Mouse (Mus musculus) heart, postnatal 14 days (tissue): ENCODE results near the gene Nlk. TPM values are rescaled to one million over a fixed set of nuclear protein-coding genes. Genes with fewer than 3 reads are reported as not detected.
"Not testable (repeated sequence)": the region's sequence is repeated elsewhere in the genome, so short reads cannot be mapped to it uniquely, and the experiment has no call there.

Experiments used
- DNase-seq, 2 experiments: peaks; one replicate each; pipeline ENCODE4 v3.0.0; 2021 to 2022
- intact Hi-C: fragments of 180-260 bp; cut with DNase I; formaldehyde crosslinking; loops from one replicate; pipeline ENCODE4 v1.15.1; 2025
- total RNA-seq, 2 experiments: library from RNA; stranded (reverse); gene quantifications; 2 replicates each; pipeline ENCODE4 v1.2.3; 2021

The Nlk gene
- total RNA-seq, 2 experiments from 2014 or later, result 14.4 to 16.3 TPM

GRCm38 (mm10) chr11:78556070-78556469, 141.1 kb downstream of the Nlk start:
- DNase-seq, result no peak
- intact Hi-C loops, result loop anchor here (5.0 kb wide), 1 partner anchor 69 kb away; no protein-coding TSS in a partner anchor

- intact Hi-C loops, result loop anchor here (5.0 kb wide), 1 partner anchor 68 kb away; no protein-coding TSS in a partner anchor
- no peak for DNase-seq
Observed at GRCm38 (mm10) chr11:78555623-78556022, 141.6 kb downstream of the Nlk start.

GRCm38 (mm10) chr11:78551059-78551398, 146.1 kb downstream of the Nlk start:
- no peak for DNase-seq
- intact Hi-C loops, result no loop called here

- intact Hi-C loops, result no loop called here
- peak; percentile 93 to 94 for DNase-seq
Observed at GRCm38 (mm10) chr11:78550168-78551058, 146.8 kb downstream of the Nlk start, which contains the start of gene Tmem97. Gene Tmem97, minus strand, starts transcription at chr11:78550777.

GRCm38 (mm10) chr11:78549491-78549987, 147.6 kb downstream of the Nlk start:
- intact Hi-C loops, result no loop called here

GRCm38 (mm10) chr11:78547718-78548460, 149.3 kb downstream of the Nlk start:
- DNase-seq, result no peak
- intact Hi-C loops, result no loop called here

More at GRCm38 (mm10) chr11:78549491-78549987, 147.6 kb downstream of the Nlk start:
- no peak for DNase-seq

GRCm38 (mm10) chr11:78545181-78545580, 152.0 kb downstream of the Nlk start:
- no peak for DNase-seq
- intact Hi-C loops, result no loop called here

GRCm38 (mm10) chr11:78544449-78545111, 152.6 kb downstream of the Nlk start:
- no peak for DNase-seq
- intact Hi-C loops, result no loop called here

- no peak for DNase-seq
- intact Hi-C loops, result no loop called here
Observed at GRCm38 (mm10) chr11:78540358-78540757, 156.8 kb downstream of the Nlk start.

- intact Hi-C loops, result no loop called here
- no peak for DNase-seq
Observed at GRCm38 (mm10) chr11:78536690-78537084, 160.5 kb downstream of the Nlk start.

GRCm38 (mm10) chr11:78536080-78536689, 161.0 kb downstream of the Nlk start, which contains the start of the genes Tnfaip1 and Ift20:
Gene Tnfaip1, minus strand, starts transcription at chr11:78536332.
Gene Ift20, plus strand, starts transcription at chr11:78536361.
- intact Hi-C loops, result no loop called here

GRCm38 (mm10) chr11:78535376-78536079, 161.6 kb downstream of the Nlk start:
- peak; percentile 31 to 33 for DNase-seq
- intact Hi-C loops, result no loop called here

More at GRCm38 (mm10) chr11:78536080-78536689, 161.0 kb downstream of the Nlk start, which contains the start of the genes Tnfaip1 and Ift20:
- peak; percentile 93 to 95 for DNase-seq

- intact Hi-C loops, result no loop called here
- DNase-seq, result no peak
Observed at GRCm38 (mm10) chr11:78534516-78534915, 162.7 kb downstream of the Nlk start.

GRCm38 (mm10) chr11:78531515-78531914, 165.7 kb downstream of the Nlk start:
- intact Hi-C loops, DNase-seq: not testable (repeated sequence)

- intact Hi-C loops, result no loop called here
- peak; percentile 64 to 73 for DNase-seq
Observed at GRCm38 (mm10) chr11:78531046-78531445, 166.1 kb downstream of the Nlk start.

GRCm38 (mm10) chr11:78530001-78530400, 167.2 kb downstream of the Nlk start:
- no peak for DNase-seq
- intact Hi-C loops, result no loop called here

- no peak for DNase-seq
- intact Hi-C loops, result no loop called here
Observed at GRCm38 (mm10) chr11:78528714-78529113, 168.5 kb downstream of the Nlk start.

- no peak for DNase-seq
- intact Hi-C loops, result no loop called here
Observed at GRCm38 (mm10) chr11:78524838-78525237, 172.3 kb downstream of the Nlk start.

- no peak for DNase-seq
- intact Hi-C loops, result no loop called here
Observed at GRCm38 (mm10) chr11:78523241-78523955, 173.8 kb downstream of the Nlk start.
